Mouse (Mus musculus) gastrocnemius, adult 2 months (tissue): Measurements from ENCODE around the gene Man1c1. TPM values are rescaled to one million over a fixed set of nuclear protein-coding genes. Genes with fewer than 3 reads are reported as not detected.

Experiments used
- DNase-seq: peaks from one replicate; pipeline ENCODE4 v3.0.0; 2022
- H3K27ac ChIP-seq: fragments of 200-600 bp; 2 replicates; pipeline ENCODE4 v1.8.1; 2022; ENCODE audit warnings: mild to moderate bottlenecking
- H3K4me3 ChIP-seq: fragments of 200-600 bp; 2 replicates; pipeline ENCODE4 v1.8.1; 2022; ENCODE audit warnings: mild to moderate bottlenecking, moderate library complexity
- CTCF ChIP-seq: fragments of 200-600 bp; IDR thresholded peaks from 2 replicates; pipeline ENCODE4 v1.8.1; 2022; ENCODE audit warnings: antibody characterized with exemption, mild to moderate bottlenecking, moderate library complexity
- intact Hi-C: fragments of 180-260 bp; cut with DNase I; formaldehyde crosslinking; loops from one replicate; pipeline ENCODE4 v1.15.1; 2025
- total RNA-seq, 2 experiments: library from RNA; stranded (reverse); gene quantifications; 2 replicates each; pipeline ENCODE4 v1.2.3; 2021

Man1c1 gene
- total RNA-seq, 2 experiments from 2014 or later = 2.9 to 4.2 TPM

GRCm38 (mm10) chr4:134600060-134600459, 104.0 kb downstream of the Man1c1 start:
- intact Hi-C loops = no loop called here
- no peak for TF ChIP-seq CTCF
- Histone ChIP-seq H3K4me3 (no peak overlapping the region), H3K27ac (peak overlapping the region; percentile 48; the same call in 1 of the 2 replicates)
- DNase-seq = no peak

- TF ChIP-seq CTCF = no peak
- H3K4me3 ChIP-seq = no peak overlapping the region
- intact Hi-C loops = no loop called here
- DNase-seq = peak; percentile 87
- H3K27ac ChIP-seq = peak overlapping the region; percentile 81
Measured at GRCm38 (mm10) chr4:134596816-134597692, 107.0 kb downstream of the Man1c1 start.

- H3K27ac ChIP-seq = no peak overlapping the region
- intact Hi-C loops = no loop called here
- H3K4me3 ChIP-seq = no peak overlapping the region
- TF ChIP-seq CTCF = no peak
- DNase-seq = no peak
Measured at GRCm38 (mm10) chr4:134594731-134595439, 109.2 kb downstream of the Man1c1 start.

- no peak for DNase-seq
- Histone ChIP-seq H3K4me3 (no peak overlapping the region), H3K27ac (peak overlapping the region; percentile 82)
- intact Hi-C loops = loop anchor here (2.0 kb wide), 1 partner anchor 110 kb away; no protein-coding TSS in a partner anchor
- no peak for TF ChIP-seq CTCF
Measured at GRCm38 (mm10) chr4:134592442-134592841, 111.6 kb downstream of the Man1c1 start.

GRCm38 (mm10) chr4:134591506-134592061, 112.5 kb downstream of the Man1c1 start:
- TF ChIP-seq CTCF = no peak
- intact Hi-C loops = loop anchor here (2.0 kb wide), 1 partner anchor 111 kb away; no protein-coding TSS in a partner anchor
- Histone ChIP-seq H3K27ac (peak overlapping the region; percentile 82), H3K4me3 (peak overlapping the region; percentile 19; the same call in 1 of the 2 replicates)
- peak; percentile 94 for DNase-seq

- intact Hi-C loops = no loop called here
- TF ChIP-seq CTCF = peak; percentile 86
- Histone ChIP-seq H3K4me3 (no peak overlapping the region), H3K27ac (peak overlapping the region; percentile 82; the same call in 1 of the 2 replicates)
- DNase-seq = peak; percentile 85
Measured at GRCm38 (mm10) chr4:134590227-134590926, 113.7 kb downstream of the Man1c1 start.

- TF ChIP-seq CTCF = no peak
- intact Hi-C loops = loop anchor here (5.0 kb wide), 1 partner anchor 47 kb away; no protein-coding TSS in a partner anchor
- no peak overlapping the region for H3K4me3 ChIP-seq
- DNase-seq = no peak
- H3K27ac ChIP-seq = no peak overlapping the region
Measured at GRCm38 (mm10) chr4:134589786-134590185, 114.3 kb downstream of the Man1c1 start.

- DNase-seq = no peak
- Histone ChIP-seq H3K27ac (no peak overlapping the region), H3K4me3 (no peak overlapping the region)
- intact Hi-C loops = loop anchor here (5.0 kb wide), 1 partner anchor 47 kb away; no protein-coding TSS in a partner anchor
- TF ChIP-seq CTCF = no peak
Measured at GRCm38 (mm10) chr4:134588951-134589350, 115.1 kb downstream of the Man1c1 start.

DNA sequence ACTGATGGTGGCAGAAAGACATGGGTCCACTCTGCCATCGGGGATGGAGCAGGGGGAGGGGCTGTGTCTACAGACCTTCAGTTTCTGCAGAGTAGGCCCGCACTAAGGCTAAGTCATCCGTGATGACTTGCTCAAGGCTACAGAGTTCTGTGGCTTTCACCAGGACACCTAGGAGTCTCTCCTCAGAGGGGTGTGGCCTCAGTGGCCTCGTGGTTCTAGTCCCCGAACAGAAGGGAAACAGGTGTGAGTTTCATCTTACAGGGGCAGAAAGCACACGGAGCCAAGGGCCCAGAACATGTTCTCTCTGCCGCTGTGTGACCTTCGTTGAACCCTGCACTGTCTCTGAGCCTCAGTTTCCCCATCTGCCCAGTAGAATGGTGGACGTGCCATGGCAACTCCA, 115.8 kb downstream of the Man1c1 start:
- Histone ChIP-seq H3K4me3 (no peak overlapping the region), H3K27ac (no peak overlapping the region)
- TF ChIP-seq CTCF = no peak
- DNase-seq = no peak
- intact Hi-C loops = loop anchor here (5.0 kb wide), 1 partner anchor 46 kb away; no protein-coding TSS in a partner anchor

DNA sequence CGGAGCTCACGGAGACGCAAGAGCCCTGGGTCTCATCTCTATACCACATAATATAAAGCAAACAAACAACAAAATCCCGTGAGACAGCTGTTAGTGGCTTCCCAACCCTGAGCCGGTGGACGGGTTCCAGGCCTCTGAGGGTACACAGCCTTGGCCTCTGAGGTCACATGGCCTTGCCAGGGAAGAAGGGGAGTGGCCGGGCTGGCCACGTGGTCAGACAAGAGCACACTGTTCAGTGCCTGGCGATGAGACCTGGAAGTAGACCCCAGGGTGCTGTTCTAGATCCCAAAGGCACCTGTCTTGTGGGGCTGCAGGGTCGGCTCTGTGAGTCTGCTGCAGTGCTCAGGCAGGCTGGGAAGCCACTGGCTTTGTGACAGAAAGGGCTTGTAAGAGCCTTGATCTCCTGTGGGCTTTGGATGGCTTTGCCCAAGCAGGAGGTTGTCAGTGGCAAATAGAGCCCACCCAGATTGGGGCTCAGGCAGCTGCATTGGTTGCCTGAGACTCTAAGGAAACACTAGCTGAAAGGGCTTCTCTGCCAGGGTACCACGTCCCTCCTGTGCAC, 116.4 kb downstream of the Man1c1 start:
- no peak for TF ChIP-seq CTCF
- no peak overlapping the region for H3K4me3 ChIP-seq
- intact Hi-C loops = loop anchor here (5.0 kb wide), 1 partner anchor 45 kb away; no protein-coding TSS in a partner anchor
- DNase-seq = no peak
- no peak overlapping the region for H3K27ac ChIP-seq

- DNase-seq = no peak
- H3K4me3 ChIP-seq = no peak overlapping the region
- no peak overlapping the region for H3K27ac ChIP-seq
- no peak for TF ChIP-seq CTCF
- intact Hi-C loops = loop anchor here (5.0 kb wide), 1 partner anchor 44 kb away; no protein-coding TSS in a partner anchor
Measured at GRCm38 (mm10) chr4:134586631-134587030, 117.5 kb downstream of the Man1c1 start.
